Mouse (Mus musculus) layer of hippocampus, adult 9-11 months (tissue): ENCODE data around the gene Picalm.
"Not testable (repeated sequence)": the region's sequence is repeated elsewhere in the genome, so short reads cannot be mapped to it uniquely, and the experiment has no call there.

Experiments
- DNase-seq: peaks from one replicate; pipeline ENCODE4 v3.0.0; 2022

The Picalm gene

GRCm38 (mm10) chr7:90132322-90132721 is 2.3 kb downstream of the Picalm start:
- no peak for DNase-seq

- DNase-seq, result no peak
Observed at GRCm38 (mm10) chr7:90136736-90137135, 6.7 kb downstream of the Picalm start.

GRCm38 (mm10) chr7:90138359-90138758 is 8.3 kb downstream of the Picalm start:
- DNase-seq, result no peak

GRCm38 (mm10) chr7:90140290-90140689 is 10.3 kb downstream of the Picalm start:
- DNase-seq, result no peak

GRCm38 (mm10) chr7:90144275-90144674 is 14.3 kb downstream of the Picalm start:
- no peak for DNase-seq

GRCm38 (mm10) chr7:90144971-90145370 is 15.0 kb downstream of the Picalm start:
- no peak for DNase-seq

GRCm38 (mm10) chr7:90145376-90145775 is 15.4 kb downstream of the Picalm start:
- no peak for DNase-seq

GRCm38 (mm10) chr7:90145897-90146296 is 15.9 kb downstream of the Picalm start:
- no peak for DNase-seq

- no peak for DNase-seq
Observed at GRCm38 (mm10) chr7:90146321-90146720, 16.3 kb downstream of the Picalm start.

GRCm38 (mm10) chr7:90148023-90148422 is 18.0 kb downstream of the Picalm start:
- no peak for DNase-seq

- no peak for DNase-seq
Observed at GRCm38 (mm10) chr7:90148516-90148915, 18.5 kb downstream of the Picalm start.

GRCm38 (mm10) chr7:90150311-90150710 is 20.3 kb downstream of the Picalm start:
- DNase-seq, result peak; percentile 52

GRCm38 (mm10) chr7:90158034-90158433 is 28.0 kb downstream of the Picalm start:
- no peak for DNase-seq

- DNase-seq, result no peak
Observed at GRCm38 (mm10) chr7:90160598-90160997, 30.6 kb downstream of the Picalm start.

- no peak for DNase-seq
Observed at GRCm38 (mm10) chr7:90164276-90164675, 34.3 kb downstream of the Picalm start.

- DNase-seq, result no peak
Observed at GRCm38 (mm10) chr7:90165970-90166369, 36.0 kb downstream of the Picalm start.

- DNase-seq, result not testable (repeated sequence)
Observed at GRCm38 (mm10) chr7:90167777-90168176, 37.8 kb downstream of the Picalm start.

- no peak for DNase-seq
Observed at GRCm38 (mm10) chr7:90173778-90174177, 43.8 kb downstream of the Picalm start.

- DNase-seq, result no peak
Observed at GRCm38 (mm10) chr7:90175576-90175975, 45.6 kb downstream of the Picalm start.

GRCm38 (mm10) chr7:90180635-90181034 is 50.6 kb downstream of the Picalm start:
- no peak for DNase-seq

GRCm38 (mm10) chr7:90200251-90200650 is 70.2 kb downstream of the Picalm start:
- no peak for DNase-seq

GRCm38 (mm10) chr7:90201877-90202465 is 72.0 kb downstream of the Picalm start:
- DNase-seq, result no peak

GRCm38 (mm10) chr7:90203914-90204313 is 73.9 kb downstream of the Picalm start:
- DNase-seq, result no peak

- no peak for DNase-seq
Observed at GRCm38 (mm10) chr7:90210116-90210515, 80.1 kb downstream of the Picalm start.

GRCm38 (mm10) chr7:90210947-90211346 is 80.9 kb downstream of the Picalm start:
- no peak for DNase-seq
